Mouse (Mus musculus): ENCODE measurements around the gene Tmem150c.

- TF ChIP-seq CTCF (IDR thresholded peaks at IDR 0.05; ENCODE audit: borderline replicate concordance, extremely low read depth, insufficient read depth, insufficient read length), result no peak
- TF ChIP-seq POLR2A (IDR thresholded peaks at IDR 0.05; ENCODE audit: borderline replicate concordance, extremely low read depth, insufficient read depth, insufficient read length, poor library complexity, severe bottlenecking), result no peak
Observed at GRCm38 (mm10) chr5:100155646-100156045, 4.0 kb downstream of the Tmem150c start.

Data from brain, embryonic 14.5 days (tissue).